Mouse (Mus musculus) heart, adult 2 months (tissue): ENCODE data around the gene Arl4a.

Source experiments
- CTCF ChIP-seq: fragments of 200-600 bp; IDR thresholded peaks from 2 replicates; pipeline ENCODE4 v1.8.1; 2022; ENCODE audit warnings: antibody characterized with exemption, mild to moderate bottlenecking, moderate library complexity
- EP300 ChIP-seq: fragments of 200-500 bp; IDR thresholded peaks from 2 replicates; pipeline ENCODE4 v1.6.1; 2011; ENCODE audit warnings: low read depth, low read length, control low read depth; ENCODE audit not compliant: insufficient read depth
- POLR2A ChIP-seq: fragments of 200-500 bp; IDR thresholded peaks from 2 replicates; pipeline ENCODE4 v1.6.1; 2011; ENCODE audit warnings: mild to moderate bottlenecking, low read depth, low read length, control low read depth; ENCODE audit not compliant: insufficient read depth

DNA sequence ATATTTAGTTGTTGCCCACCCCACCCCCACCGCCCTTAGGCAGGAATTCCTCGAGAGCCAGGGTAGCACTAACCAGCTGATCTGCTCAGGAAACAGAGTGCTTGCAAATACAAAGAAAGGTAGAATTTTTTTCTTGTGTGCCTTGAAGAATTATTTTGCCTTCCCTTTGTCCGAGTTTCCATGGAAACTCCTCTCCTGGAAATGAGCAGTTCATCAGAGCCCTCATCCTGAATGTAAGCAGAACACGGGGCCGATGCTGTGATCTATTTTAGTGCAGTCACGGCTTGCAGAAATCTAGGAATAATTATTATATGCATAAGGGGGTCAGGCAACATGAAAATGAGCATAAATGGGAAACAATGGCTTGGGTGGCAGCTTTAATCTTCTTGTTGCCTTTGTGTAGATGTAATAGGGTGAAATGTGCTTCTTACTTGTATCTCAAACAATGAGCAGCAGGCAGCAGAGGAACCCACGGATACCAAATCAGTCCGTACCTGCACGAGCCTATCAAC is 61.9 kb downstream of the Arl4a start:
- TF ChIP-seq POLR2A = no peak
- no peak for TF ChIP-seq CTCF
- TF ChIP-seq EP300 = no peak
